Mouse (Mus musculus) embryo, embryonic 10 days (tissue): ENCODE results near the gene Wif1.

Experiments used
- DNase-seq: peaks from one replicate; pipeline ENCODE4 v3.0.0-alpha.2; 2015; ENCODE audit warnings: low spot score

The Wif1 gene

DNA sequence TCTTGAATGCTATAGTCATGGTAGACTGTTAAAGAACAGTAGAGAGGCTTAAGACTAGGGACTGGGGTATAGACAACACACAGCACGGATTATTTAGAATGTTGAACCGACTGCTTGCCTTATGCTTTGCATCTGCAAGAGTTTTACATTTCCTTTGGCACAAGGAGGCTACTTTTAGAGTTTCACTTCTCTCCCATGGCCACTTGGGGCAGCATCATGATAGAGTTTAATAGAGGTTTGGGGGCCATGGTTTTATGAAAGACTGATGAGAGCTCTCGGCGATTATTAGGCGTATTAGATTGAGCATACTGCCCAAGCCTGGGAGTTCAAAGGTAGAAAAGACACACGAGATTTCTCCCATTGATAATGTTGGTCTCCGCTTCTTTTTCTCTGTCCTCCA is 37.0 kb downstream of the Wif1 start:
- peak; percentile 28 for DNase-seq

DNA sequence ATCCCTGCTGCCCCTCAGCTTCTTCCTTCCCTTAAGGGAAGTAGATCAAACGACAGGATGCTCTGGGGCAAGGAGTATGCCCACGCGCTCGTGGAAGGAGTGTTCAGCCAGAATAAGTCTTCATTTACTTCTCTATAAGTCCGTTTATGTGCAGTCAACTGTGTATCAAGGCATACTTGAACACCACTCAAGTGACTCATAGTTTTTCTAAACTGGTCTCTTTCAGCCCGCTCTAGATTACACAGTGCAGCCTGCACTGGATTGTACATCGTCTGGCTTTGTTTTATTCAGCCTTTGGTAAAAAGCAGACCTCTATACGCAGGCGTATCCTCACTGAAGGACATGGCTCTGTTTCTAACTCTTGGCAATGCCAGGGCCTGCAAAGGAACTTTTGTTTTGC is 46.7 kb downstream of the Wif1 start:
- DNase-seq: no peak

DNA sequence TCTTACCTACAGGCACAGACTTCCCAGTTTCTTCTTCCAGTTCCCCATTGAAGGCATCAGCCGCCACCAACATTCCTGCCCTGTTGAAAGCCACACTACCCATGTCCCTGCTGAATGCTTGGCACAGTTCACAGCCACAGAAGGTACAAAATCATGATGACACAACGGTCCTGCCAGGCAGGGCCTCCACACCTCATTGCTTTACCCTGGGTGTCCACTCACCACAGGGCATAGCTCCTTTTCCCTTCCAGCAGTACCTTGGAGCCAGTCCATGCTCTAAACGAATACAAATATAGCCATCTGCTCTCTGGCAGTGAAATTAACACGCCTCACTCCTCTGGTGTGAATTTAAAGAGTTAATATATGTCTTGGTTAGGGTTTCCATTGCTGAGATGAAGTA is 49.1 kb downstream of the Wif1 start:
- DNase-seq: no peak

DNA sequence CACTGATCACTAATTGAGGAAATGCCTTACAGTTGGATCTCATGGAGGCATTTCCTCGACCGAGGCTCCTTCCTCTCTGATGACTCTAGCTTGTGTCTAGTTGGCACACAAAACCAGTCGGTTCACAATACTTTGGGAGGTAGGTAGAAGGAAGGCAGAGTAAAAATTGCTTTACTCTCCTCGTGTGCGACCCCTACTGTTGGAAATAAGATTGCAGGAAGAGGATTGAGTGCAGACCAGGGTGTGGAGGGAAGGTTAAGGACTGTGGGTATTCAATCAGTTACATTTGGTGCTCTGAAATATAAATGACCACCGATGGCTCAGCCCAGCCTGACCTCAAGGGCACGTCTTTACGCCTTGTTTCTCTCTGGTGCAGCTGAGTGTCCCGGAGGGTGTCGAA is 49.8 kb downstream of the Wif1 start:
- peak; percentile 21 for DNase-seq

DNA sequence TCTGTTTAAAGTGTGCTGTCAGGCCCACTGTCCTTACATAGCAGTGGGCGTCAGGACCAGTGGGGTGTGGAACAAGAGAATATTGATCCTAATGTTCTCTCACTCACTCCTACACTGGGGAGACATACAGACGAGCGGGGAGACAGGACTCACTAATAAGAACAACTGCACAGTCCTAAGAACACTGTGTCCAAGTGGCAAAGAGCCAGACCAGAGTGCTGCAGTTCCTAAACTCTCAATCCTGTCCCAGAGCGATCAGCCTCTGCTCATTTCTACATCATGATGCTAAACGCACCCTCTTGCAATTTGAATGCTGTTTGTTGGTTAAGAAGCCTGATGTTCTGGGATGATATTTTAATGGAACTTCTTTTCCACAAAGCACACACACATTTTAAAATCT is 54.9 kb downstream of the Wif1 start:
- no peak for DNase-seq

DNA sequence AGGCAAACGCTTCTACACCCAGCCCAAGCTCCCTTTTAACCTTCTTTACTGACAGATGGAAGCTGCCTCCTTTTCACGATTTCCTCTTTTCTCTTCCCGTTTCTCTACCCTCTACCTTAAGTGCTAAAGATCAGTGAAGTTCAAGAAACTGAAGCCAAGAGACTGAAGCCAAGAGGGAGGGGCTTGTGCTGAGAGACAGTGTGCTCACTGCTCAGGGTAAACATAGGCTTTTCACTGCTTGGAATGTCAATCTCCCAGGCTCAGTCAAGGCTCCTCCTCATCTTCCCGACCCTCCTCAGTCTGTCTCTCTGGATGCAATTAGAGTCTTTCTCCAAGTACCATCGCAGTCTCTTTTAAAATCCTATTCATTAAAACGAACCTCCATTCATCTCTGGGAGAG is 55.6 kb downstream of the Wif1 start:
- peak; percentile 69 for DNase-seq

DNA sequence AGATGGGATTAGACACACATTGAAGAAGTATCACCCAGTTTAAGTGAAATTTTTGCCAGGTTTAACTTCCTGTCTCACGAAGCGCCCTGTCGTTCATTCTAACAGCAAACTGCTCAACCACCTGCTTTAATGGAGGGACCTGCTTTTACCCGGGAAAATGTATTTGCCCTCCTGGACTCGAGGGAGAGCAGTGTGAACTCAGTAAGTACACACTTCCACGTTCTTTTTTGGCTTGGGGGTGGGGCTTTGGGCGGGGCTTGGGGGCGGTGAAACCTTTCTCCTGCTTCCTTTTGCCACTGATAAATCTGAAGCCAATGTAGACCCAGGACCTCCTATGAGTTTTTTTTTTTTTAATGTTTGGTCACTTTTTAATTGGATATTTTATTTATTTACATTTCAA is 56.2 kb downstream of the Wif1 start:
- DNase-seq: no peak

DNA sequence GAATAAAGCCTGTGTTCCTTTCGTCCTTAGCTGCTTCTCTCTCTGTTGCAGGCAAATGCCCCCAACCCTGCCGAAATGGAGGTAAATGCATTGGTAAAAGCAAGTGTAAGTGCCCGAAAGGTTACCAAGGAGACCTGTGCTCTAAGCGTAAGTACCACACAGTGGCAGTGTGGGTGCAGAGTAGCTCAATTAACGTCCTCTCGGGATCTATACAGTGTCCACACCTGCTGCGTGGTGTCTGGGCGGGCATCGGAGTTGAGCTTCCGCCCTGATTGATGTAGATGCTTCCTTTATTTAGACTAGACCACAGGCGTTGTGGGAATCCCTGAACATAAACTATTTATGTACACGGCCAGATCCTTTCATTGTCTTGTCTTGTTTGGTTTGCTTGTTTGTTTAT is 62.2 kb downstream of the Wif1 start:
- DNase-seq: no peak

DNA sequence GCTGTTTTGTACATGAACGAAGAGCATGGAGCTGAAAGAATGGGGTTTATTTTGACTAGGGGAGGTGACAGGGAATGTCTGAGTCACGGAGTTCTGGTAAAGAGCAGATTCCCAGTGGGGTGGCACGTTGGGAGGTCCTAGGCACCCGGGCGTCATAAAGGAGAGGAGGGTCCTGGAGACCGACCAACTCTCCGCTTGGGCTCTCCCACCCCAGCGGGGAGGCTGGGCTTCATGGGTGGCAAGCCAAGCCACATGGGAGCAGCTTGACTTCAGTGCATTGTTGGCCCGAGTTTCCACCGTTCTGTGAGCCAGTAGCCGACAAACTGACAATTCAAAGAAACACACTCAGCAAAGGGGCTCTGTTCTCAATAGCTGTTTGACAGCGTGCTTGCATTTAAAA is 64.5 kb downstream of the Wif1 start:
- no peak for DNase-seq

DNA sequence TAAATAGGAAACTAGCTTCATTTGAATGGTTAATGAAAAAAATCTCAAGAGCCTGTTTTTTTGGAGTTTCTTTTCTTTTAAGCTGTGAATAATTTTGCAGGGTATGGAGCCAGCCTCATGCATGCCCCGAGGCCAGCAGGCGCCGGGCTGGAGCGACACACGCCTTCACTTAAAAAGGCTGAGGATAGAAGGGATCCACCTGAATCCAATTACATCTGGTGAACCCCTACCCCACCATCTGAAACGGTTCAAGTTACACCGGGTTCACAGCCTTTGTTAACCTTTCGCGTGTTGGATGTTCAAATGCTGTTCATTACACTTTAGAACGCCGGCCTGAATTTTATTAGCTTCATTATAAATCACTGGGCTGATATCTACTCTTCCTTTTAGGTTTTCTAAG is 65.9 kb downstream of the Wif1 start:
- DNase-seq: peak; percentile 82

DNA sequence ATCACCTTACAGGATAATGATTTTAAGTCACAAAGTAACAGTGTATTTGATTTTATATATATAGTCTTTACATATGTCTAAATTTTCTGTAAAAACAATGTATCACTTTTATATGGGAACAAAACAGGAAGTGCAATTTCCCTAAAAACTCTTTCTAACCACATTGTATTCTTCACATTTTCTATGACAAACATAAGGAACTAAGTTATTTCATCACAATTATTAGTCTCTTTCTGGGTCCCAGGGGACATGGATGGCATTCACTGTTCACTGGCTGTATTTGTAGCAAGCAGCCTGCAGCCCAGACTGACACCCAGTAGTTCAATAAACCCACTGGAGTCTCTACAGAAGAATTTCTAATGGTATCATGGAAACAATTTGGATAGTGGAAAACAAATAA is 82.4 kb downstream of the Wif1 start:
- DNase-seq: no peak

DNA sequence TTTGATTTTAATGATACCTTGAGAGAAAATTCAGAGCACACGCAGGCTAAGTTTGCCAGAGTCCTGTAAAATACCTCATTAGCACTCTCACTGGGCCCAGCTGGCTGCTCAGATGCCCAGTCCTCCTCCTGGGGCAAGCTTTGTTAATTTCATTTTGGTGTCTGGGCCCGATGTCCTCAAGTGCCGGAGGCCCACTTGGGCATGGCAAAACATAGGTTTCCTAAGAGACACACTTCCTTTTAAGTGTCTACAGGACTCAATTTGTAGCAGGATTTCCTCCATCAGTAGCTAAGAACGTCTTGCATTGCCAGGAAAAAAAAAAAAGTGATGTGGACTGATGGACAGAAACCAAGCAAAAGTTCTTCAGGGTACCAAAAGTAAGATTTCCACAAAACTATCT is 82.9 kb downstream of the Wif1 start:
- DNase-seq: no peak

DNA sequence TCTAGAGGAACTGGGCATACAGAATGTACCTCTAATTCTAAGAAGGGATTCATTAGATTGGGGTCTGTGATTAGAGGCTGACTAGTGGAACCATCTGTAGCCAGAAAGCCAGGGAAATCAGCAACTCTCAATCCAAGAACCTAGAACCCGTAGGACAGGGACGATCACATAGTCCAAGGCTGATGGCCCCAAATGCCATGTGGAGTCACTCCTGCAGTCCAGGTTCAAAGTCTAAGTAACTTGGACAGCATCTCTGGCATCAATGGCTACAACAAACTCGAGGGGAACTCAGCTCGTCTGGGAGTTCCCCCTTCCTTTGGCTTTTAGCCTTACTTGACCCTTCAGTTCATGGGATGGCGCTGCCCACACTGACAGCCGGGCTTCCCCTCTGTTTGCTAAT is 87.0 kb downstream of the Wif1 start:
- DNase-seq: no peak

DNA sequence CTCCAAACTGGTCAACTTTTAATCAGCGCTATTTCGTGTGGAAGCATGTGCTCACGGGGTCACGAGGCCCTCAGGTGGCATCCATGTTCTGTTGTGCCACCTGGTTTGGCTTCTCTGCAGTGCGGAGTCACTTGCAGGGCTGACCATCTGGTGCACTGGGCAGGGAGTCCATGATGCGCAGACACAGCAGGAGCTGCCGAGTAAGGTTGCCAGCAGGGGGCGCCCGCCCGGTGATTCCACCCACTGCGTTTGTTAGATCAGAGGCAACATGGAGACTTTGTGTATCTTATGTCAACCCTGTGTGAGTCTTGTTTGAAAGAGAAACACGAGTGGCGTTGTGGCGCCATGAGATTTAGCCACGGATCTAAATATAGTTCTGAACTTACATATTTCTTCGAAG is 90.7 kb downstream of the Wif1 start:
- DNase-seq: no peak

DNA sequence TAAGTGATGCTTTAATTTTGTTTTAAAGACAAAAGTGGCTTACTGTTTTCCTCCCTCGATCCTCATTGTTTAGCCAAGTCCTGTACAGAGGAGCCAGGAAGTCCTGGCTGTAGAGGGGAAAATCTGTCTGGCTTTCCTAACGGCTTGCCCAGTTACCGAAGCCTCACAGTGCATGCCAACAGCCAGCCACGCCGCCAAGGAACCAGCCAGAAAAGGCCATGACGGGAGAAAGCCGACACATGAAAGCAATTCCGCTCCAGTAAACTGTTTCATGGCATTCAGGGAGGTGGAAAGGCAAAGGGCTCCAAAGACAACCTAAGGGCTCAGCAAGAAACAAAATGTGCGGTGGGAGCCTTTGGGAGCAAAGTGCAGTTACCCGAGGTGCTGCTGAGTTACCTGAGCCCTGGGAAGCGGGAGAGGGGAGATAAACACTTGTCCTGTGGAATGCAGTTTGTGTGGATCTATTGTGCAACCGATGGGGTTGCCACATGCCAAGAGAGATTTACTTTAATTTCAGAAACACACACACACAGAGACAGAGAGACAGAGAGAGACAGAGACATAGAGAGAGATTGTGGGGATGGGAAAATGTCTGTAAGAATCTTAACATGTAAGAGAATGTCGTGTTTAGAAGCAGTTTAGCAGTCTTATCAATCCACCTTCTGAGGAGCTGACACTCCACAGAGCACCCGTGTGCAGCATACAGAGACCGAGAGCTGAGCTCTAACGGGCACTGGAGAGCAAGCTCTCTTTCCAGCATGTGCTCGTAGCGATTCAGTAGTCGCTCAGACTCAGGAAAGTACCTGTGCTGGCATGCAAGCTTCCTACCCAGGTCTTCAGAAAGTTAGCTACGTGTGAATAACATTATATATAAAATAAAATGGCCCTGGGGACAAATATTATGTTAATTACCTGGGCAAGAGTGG is 95.5 kb downstream of the Wif1 start:
- DNase-seq: no peak
